Mouse (Mus musculus) lung, adult 18-20 months (tissue): Measurements from ENCODE around the gene Triobp.
A peak's percentile ranks its signal among the peaks of the same experiment; 100 is the strongest.

Source experiments
- DNase-seq, 2 experiments: peaks; one replicate each; pipeline ENCODE4 v3.0.0; 2022; ENCODE audit warnings: mixed read lengths in 2 of 2

Triobp gene

GRCm38 (mm10) chr15:78926021-78926919 lies 21.3 kb upstream of the Triobp start, which contains the start of gene Lgals1:
Lgals1 (plus strand) TSS chr15:78926725.
- DNase-seq = peak; percentile 86

- DNase-seq = peak; percentile 33 to 43
Observed at GRCm38 (mm10) chr15:78927021-78927787, 20.3 kb upstream of the Triobp start.

- peak; percentile 78 to 85 for DNase-seq
Observed at GRCm38 (mm10) chr15:78927788-78928457, 19.6 kb upstream of the Triobp start.

GRCm38 (mm10) chr15:78928539-78928938 lies 19.0 kb upstream of the Triobp start:
- DNase-seq = no peak

GRCm38 (mm10) chr15:78930192-78930706 lies 17.3 kb upstream of the Triobp start:
- DNase-seq = no peak

GRCm38 (mm10) chr15:78930801-78931426 lies 16.6 kb upstream of the Triobp start:
- no peak for DNase-seq

- DNase-seq = peak; percentile 56 to 60
Observed at GRCm38 (mm10) chr15:78931577-78931976, 15.9 kb upstream of the Triobp start.

GRCm38 (mm10) chr15:78934784-78935320 lies 12.7 kb upstream of the Triobp start, which contains the start of gene Nol12:
Nol12 (plus strand) TSS chr15:78934933.
- DNase-seq = peak; percentile 84 to 85

GRCm38 (mm10) chr15:78936403-78936802 lies 11.1 kb upstream of the Triobp start:
- no peak for DNase-seq

GRCm38 (mm10) chr15:78937311-78937710 lies 10.2 kb upstream of the Triobp start:
- no peak for DNase-seq

- DNase-seq = no peak
Observed at GRCm38 (mm10) chr15:78937963-78938362, 9.6 kb upstream of the Triobp start.

GRCm38 (mm10) chr15:78940325-78940724 lies 7.2 kb upstream of the Triobp start:
- no peak for DNase-seq

- DNase-seq = peak; percentile 76 to 79
Observed at GRCm38 (mm10) chr15:78942663-78943062, 4.9 kb upstream of the Triobp start.

GRCm38 (mm10) chr15:78946232-78946631 lies 1.3 kb upstream of the Triobp start:
- no peak for DNase-seq

GRCm38 (mm10) chr15:78948152-78948725 lies 715 bp downstream of the Triobp start:
- DNase-seq = no peak

GRCm38 (mm10) chr15:78948883-78949282 lies 1.4 kb downstream of the Triobp start:
- no peak for DNase-seq

GRCm38 (mm10) chr15:78955663-78956062 lies 8.1 kb downstream of the Triobp start:
- no peak for DNase-seq

- DNase-seq = no peak
Observed at GRCm38 (mm10) chr15:78956351-78956750, 8.8 kb downstream of the Triobp start.

GRCm38 (mm10) chr15:78957021-78957420 lies 9.5 kb downstream of the Triobp start:
- DNase-seq = no peak

- DNase-seq = no peak
Observed at GRCm38 (mm10) chr15:78959537-78959936, 12.0 kb downstream of the Triobp start.

GRCm38 (mm10) chr15:78960088-78960487 lies 12.6 kb downstream of the Triobp start:
- DNase-seq = peak; percentile 61 to 64

GRCm38 (mm10) chr15:78962885-78963284 lies 15.4 kb downstream of the Triobp start:
- peak; percentile 74 to 81 for DNase-seq
